Mouse (Mus musculus) adrenal gland, postnatal 4 days (tissue): ENCODE results near the gene Trp53i13. TPM values are rescaled to one million over a fixed set of nuclear protein-coding genes. Genes with fewer than 3 reads are reported as not detected.
"Not testable (repeated sequence)": the region's sequence is repeated elsewhere in the genome, so short reads cannot be mapped to it uniquely, and the experiment has no call there.

ENCODE experiments used
- DNase-seq, 2 experiments: peaks; one replicate each; pipeline ENCODE4 v3.0.0; 2021 to 2022; ENCODE audit warnings: low spot score in 2 of 2, mixed read lengths in 2 of 2
- long read RNA-seq, 2 experiments: library from polyadenylated mRNA; stranded (forward); transcript quantifications; one replicate each; pipeline ENCODE4 v2.0.0; 2021
- total RNA-seq, 2 experiments: library from RNA; stranded (reverse); gene quantifications; 2 replicates each; pipeline ENCODE4 v1.2.3; 2021

Gene Trp53i13
- 10 to 100 TPM; 17.5 to 19.1 TPM for total RNA-seq
- long read RNA-seq, experiment 1, transcript Trp53i13-201 (7 exons, 1,463 nt): major isoform, 19 of 35 reads
- long read RNA-seq, experiment 1, partial matches to known transcripts: 7 of 35 reads
- long read RNA-seq, experiment 1, other reads (novel, unspliced or antisense): 9 of 35 reads
- long read RNA-seq, experiment 2, transcript Trp53i13-201 (7 exons, 1,463 nt): major isoform, 10 of 34 reads
- long read RNA-seq, experiment 2, partial matches to known transcripts: 11 of 34 reads
- long read RNA-seq, experiment 2, other reads (novel, unspliced or antisense): 13 of 34 reads

DNA sequence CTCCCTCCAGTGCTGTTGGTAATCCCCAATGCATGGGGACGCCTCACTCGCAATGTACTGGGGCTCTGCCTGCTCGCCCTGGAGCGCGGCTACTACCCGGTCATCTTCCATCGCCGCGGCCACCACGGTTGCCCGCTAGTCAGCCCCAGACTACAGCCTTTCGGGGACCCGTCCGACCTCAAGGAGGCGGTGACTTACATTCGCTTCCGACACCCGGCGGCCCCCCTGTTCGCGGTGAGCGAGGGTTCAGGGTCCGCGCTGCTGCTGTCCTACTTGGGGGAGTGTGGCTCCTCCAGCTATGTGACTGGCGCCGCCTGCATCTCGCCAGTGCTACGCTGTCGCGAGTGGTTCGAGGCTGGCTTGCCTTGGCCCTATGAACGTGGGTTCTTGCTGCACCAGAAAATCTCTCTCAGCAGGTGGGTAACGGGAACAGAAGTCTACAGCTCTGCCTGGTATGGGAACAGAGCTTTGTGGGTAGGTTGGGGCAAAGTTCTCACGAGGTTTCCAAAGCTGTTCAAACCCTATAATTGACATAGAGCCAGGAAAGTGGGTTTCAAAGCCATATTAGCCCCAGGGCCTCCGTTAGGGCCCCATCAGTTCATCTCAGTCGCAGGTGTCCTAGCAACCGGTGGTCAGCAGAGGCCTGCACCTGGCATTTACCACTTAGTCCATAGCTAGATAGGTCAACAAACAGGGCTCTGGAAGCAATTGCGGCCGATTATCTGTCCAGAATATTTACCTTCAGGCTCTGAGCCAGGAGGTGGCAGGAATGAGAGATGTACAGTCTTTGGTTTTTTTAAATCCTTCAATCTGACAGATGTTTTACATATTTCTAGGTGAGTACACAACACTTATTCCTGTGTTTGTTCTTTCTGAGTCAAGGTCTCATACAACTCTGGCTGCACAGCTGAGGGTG, at the start of gene Trp53i13:
Gene Trp53i13, minus strand, starts transcription at position 344 of the 916 bp plus-strand sequence.
- DNase-seq: no peak

- no peak for DNase-seq
These were observed 29.5 kb upstream of the Trp53i13 start for GRCm38 (mm10) chr11:77545261-77545660.

GRCm38 (mm10) chr11:77532202-77532846, 16.5 kb upstream of the Trp53i13 start:
- no peak for DNase-seq

DNA sequence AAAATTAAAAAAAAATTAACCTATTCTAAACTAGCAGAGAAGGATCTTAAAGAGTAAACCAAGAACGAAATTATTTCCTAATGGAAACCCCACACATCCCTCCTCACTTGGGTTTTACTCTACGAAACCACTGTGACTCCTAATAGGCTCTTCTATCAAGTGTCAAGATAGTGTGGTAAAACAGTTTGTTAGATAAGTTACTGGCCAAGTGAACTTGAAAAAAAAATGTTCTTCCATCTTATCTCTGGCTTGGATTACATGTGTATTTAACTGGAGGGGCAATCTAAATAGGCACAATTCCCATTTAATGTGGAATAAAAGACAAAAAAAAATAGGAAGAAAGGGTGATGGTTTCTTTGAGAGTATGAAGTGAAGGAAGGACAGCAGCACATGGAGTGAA, 15.1 kb upstream of the Trp53i13 start:
- no peak for DNase-seq

- no peak for DNase-seq
These were observed 13.9 kb upstream of the Trp53i13 start for GRCm38 (mm10) chr11:77529644-77530043.

GRCm38 (mm10) chr11:77528420-77528819, 12.6 kb upstream of the Trp53i13 start:
- not testable (repeated sequence) for DNase-seq

GRCm38 (mm10) chr11:77525804-77526486, 10.2 kb upstream of the Trp53i13 start:
- no peak for DNase-seq

DNA sequence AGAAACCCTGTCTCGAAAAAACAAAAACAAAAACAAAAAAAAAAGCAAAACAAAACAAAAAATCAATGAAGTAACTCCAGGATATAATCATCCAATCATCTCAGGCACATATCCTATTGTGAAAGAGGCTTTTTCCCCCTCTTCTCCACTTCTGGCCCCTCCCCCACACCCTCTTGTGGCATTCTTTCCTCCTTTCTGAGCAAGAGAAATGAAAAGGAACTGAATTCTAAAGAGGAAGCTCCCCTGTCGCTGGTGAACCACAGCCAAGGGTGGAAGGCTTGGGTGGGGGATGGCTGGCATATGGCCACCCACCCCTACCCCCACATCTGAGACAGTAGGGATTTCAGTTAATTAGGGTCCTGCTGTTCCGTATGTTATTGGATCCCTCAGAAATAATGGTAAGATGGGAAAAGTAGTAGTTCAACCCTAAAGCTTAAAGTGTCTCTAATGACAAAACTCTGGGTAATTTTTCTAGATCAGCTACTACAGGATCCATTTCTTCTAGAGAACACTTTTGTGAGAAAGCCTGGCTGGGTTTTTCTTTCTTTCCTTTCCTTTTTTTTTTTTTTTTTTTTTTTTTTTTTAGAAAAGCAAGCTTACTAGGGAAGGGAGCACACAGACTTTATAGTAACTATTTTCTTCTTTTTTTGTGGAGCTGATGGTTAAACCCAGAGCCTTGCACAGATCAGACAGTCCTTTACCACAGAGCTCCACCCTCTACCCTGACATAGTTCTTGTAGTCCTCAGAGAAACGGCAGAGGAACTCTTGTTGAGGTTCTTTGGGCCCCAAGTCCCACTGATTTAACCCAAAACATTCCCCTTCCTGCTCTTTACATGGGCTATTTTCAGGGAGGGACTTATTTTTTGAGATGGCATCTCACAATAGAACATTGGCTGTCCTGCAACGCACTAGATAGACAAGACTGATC, 5.1 kb upstream of the Trp53i13 start:
- no peak for DNase-seq

DNA sequence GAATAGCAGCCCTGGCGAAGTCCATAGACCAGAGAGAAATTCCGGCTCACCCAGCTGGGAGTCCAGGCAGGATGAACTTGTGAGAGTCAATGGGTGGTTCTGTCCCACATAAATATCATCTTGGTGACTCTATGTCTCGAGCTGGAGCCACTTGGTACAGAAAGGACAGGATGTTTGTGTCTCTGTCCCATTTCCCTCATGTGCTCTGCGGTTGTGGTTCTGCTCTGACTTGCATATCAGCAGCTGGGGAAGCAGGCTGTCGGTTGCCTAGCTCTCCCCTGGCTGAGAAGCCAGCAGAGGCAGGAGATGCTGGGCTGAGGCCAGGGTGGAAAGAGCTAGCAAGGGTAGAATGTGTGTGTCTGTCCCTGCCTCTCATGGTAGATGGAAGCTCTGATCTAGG, 3.3 kb upstream of the Trp53i13 start, which contains the start of gene Gm10392:
Gene Gm10392, minus strand, starts transcription at position 156 of the 400 bp plus-strand sequence.
- DNase-seq: no peak

- DNase-seq: no peak
These were observed 2.4 kb upstream of the Trp53i13 start for GRCm38 (mm10) chr11:77518051-77518798.

DNA sequence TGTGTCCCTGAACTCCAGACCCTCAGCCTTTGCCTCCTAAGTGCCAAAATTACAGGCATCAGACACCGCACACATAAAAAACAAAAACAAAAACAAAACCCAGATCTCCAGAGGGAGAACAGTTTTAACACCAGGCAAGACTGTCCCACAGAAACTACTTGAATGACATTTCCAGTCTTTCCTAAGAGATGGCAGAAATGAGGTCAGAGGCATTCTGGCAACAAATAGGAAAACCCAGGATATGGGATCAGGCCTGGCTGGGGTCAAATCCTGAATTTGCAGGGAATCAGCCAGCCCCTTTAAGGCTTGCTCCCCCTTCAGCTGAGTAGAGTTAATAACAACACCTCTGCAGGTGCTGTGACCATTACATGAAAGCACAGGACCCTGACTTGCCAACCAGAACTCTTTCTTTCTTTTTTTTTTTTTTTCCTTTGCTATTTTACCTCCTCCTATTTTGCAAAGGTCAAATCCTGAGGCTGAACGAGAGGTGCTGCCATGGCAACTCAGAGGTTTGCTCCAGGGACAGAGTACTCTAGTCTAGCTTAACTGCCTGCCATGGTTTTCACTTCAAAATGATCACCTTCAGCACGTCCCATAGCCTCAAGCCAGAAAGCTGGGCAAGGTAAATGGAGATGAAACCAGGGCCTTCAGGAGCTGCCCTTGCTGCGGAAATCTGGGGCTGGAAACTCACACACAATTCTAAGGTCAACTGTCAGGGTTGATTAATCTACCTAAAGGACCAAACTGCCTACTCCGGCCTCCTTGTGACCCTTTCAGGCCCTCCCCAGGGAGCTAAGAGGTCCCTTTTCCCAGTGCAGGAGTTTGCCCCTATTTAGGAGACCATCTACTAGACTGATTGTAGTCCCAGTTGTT, 1.0 kb upstream of the Trp53i13 start:
- DNase-seq: no peak

- peak; percentile 67 to 77 for DNase-seq
These were observed 746 bp downstream of the Trp53i13 start, which contains the start of gene Abhd15 for GRCm38 (mm10) chr11:77514832-77515636. TSS of gene Abhd15 (plus strand) at chr11:77515121.

DNA sequence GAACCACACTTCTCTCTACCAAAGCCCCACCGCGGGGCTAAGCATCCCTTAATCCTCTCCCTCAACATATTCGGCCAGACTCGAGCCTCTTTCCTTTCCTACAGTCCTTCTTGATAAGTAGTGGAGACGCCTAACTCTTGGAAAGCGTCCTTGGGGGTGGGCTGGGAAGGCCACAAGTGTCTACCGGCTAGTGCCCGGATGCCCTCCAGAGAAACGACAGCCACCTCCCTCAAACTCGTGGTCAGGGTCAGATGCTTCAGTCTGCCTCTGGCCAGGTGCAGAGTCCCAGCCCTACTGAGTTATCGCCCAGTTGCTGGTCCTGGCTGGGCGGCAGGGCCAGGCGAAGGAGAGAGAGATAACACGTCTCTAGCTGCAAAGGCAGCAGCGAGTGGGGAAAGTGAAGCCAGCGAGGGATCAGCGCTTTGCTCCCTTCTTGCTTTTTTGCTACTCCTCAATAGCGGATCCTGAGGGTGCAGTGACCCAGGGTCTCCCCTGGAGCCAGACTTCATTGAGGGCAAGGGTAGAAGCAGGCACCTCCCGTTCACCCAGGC, 1.4 kb downstream of the Trp53i13 start:
- DNase-seq: no peak

GRCm38 (mm10) chr11:77513811-77514170, 2.0 kb downstream of the Trp53i13 start:
- no peak for DNase-seq

- DNase-seq: peak; percentile 65 to 70
These were observed 2.6 kb downstream of the Trp53i13 start for GRCm38 (mm10) chr11:77512891-77513810.

- DNase-seq: no peak
These were observed 4.4 kb downstream of the Trp53i13 start for GRCm38 (mm10) chr11:77511336-77511735.
